Mouse (Mus musculus): Measurements from ENCODE around the gene Sept6.
"Not testable (repeated sequence)": the region's sequence is repeated elsewhere in the genome, so short reads cannot be mapped to it uniquely, and the experiment has no call there.

The Sept6 gene

DNA sequence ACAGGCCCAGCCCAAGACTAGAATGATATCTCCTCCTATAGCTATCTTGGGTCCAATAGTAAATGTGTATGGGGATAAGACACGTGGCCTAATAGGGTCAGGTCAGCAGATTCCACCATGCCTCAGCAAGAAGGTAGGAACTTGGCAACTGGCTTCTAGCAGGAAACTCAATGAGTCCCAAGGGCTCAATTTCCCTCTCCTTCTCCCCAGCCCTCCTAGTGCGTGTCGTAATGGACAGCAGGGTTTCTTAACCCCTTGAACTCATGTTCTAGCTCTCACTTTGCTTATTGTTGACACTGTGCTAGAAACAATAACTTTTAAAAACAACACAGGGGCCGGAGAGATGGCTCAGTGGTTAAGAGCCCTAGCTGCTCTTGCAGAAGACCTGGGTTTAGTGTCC lies 22.1 kb downstream of the Sept6 start:
- DNase-seq: no peak

DNA sequence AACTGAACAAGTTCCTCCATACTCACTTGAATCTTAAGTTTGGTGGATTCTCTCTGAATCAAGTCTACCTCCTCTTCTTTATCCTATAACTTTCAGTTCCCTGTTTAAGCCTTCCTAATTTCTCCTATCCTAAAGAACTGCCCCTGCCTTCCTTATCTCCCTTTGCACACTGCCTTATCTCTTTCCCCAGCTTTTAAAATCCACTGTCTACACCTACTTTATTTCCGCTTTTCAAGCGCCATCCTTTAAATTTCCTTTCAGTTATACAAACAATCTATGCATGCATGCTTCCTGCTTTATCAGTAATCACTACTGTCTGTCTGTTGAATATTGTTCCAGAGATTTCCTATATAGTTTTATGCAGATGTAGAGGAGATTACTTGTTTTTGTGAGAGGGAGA lies 34.9 kb downstream of the Sept6 start:
- DNase-seq: no peak

DNA sequence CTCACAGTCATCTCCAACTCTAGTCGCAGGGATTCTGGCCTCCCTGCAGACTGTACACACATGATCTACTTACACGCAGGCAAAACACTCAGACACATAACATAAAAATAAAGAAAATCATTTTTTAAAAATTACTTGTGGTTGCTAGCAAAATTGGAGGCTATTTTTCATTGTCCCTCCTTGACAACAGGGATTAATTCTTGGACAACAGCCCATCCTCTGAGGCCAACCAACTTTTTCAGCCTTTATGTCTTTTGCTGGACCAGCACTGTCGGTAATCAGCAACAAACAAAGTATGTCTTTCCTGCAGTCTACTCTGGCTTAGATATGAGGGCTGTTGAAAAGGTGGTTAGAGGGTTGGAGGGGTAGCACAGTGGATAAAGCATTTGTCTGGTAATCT lies 50.5 kb downstream of the Sept6 start:
- no peak for DNase-seq

DNA sequence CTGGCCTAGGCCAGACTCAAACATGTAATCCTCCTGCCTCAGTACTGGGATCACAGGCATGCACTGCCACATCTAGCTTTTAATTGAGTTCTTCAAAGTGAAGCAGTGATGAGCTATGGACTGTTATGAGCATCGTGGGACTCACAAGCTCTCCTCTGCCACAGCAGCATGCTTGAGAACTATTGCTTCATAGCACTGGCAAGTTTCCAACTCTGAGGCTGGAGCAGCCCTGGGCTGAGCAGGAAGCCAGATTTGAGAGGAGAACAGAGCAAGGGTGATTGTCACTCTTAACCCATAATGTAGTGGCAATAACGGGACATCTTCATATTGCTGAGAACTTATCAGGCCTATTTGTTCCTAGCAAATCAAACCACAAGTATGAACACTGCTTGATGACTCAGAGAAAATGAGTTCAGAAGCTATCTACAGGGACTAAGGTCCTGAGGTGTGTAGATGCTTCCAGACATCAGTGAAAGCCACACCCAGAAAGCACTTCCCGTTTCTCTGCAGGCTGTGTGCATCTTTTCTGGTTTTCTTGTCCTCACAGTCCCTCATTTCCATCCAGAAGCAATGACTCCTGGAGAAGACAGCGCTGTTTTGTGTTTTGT lies 51.7 kb downstream of the Sept6 start:
- DNase-seq: peak; percentile 24

DNA sequence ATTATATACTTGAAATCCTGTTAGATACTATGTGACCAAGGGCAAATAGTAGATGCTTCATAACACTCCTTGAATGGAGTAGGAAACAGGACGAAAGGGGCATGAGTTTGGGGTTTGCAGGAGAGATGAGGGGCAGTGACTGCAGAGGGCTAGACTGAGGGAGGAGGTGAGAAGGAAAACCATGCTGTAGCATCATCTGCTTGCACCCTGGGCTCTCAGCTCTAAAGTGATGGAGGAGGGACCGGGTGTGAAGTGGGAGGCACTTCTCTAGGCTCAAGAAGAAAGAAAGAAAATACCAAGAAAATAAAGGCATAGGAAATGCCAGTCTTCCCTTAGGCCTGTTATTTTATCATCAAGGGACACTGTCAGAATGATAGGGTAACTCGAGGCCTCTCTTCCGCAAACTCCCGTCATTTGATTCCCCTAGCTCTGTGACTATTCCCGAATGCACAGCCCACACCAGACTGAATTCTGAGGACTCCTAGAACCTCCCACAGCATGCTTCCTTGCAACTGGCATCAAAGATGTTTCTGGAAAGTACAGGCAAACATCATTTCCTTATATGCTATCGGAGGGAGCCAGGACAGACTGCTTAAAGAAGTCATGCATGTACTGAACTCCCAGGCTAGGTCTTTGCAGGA lies 56.1 kb downstream of the Sept6 start:
- DNase-seq: peak; percentile 26

DNA sequence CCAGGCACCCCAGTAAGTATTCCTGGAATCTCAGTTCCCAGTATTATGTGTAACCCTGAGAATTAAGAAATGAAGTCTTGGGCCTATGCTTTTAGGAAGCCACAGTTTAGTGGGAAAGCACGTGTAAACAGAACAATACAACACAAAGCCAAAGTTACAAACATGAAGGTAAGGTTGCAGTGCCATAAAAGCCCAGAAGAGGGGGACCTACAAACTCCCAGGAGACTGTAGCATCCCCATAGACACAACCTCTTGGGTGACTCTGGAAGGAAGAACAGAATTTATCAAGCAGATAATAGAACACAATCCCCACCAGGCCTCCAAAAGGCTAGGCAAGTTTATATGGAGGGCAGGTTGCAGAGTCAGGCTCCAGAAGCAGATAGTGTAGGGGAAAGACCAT lies 61.0 kb downstream of the Sept6 start:
- DNase-seq: no peak

DNA sequence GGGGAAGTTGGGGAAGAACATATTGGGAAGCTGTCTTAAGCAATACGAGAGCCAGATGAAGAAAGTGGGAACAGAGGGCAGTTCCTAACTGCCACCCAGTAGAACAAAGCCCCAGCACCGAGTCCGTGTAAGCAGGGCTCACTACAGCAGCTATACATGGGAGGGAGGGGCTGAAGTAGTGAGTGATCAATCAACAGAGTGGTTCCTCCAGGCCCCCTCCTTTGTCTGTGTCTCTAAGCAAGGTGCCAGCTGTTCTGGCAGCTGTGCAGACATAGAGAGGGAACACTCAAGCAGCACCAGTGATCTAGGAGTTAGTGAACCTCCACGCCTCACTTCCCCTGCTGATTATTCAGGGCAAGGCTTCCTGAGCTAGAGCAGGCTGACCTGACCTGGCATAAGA lies 61.9 kb downstream of the Sept6 start:
- no peak for DNase-seq

DNA sequence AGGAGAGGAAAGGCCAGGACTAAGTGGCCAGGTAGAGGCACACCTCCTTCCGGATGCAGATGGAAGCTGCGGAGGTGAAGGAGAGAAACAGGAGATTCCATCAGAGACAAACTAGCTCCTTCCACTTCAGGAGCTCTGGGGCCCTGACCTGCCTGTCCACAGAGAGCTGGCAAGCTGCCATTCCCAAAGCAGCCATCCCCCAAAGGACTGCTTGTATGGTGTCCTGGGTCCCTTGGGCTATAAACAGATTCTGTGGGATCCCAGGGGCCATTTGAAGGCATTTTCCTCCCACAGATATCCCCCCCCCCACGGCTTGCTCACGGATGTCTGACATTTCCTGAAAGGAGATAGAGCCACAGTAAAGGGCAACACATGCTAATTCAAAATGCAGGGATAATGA lies 62.8 kb downstream of the Sept6 start:
- DNase-seq: no peak

DNA sequence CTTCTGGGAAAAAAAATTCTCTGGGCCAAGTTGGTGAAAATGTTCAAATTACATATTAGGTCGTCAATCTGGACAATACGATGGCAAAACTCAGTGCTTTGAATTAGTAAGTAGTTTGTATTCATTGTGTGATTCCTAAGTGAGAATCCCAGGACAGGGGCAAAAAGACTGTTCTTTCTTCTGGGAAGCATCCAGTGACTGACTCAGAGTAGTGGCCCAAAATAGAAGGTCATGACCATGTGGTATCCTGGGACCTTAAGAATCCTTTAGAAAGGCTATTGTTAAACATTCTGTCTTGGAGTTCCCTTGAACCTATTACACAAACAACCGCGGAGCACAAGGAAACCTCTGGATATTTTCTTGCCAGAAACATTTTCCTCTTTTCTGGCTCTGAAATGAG lies 70.2 kb downstream of the Sept6 start:
- no peak for DNase-seq

DNA sequence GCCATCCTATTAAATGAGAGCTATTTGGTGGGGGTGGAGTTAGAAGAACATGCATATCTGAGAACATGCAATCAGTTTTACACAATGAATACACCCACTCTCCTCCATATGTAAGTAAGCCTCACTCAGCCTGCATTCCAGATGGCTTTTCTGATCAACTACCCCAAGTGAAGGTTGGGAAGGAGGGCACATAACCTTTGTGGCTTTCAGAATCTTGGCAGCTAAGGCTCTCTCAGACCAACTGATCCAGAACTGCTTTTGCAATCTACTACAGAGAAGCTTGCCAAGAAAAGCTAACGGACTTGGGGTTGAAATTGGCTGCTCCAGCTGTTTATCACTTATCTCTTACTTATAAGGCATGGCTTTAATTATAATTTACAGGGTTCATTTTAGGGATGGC lies 73.8 kb downstream of the Sept6 start:
- no peak for DNase-seq

DNA sequence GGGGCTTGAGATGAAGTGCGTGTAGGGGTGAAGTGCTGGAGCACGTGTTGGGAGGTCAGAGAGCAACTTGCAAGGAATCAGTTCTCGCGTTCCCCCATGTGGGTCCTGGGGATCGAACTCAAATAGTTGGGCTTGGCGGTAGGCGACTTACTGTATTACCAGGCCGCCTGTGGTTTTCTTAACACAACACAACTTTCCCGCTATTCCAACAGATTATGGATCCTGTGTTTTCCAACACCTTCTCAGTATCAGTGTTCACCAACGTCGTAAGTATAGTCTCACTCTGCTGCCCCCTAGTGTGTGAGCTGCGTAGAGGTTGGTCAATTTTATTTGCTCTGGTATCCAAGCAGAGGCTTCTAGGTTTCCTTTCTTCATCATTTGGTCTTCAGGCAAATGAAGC lies 80.3 kb downstream of the Sept6 start:
- peak; percentile 10 for DNase-seq

DNA sequence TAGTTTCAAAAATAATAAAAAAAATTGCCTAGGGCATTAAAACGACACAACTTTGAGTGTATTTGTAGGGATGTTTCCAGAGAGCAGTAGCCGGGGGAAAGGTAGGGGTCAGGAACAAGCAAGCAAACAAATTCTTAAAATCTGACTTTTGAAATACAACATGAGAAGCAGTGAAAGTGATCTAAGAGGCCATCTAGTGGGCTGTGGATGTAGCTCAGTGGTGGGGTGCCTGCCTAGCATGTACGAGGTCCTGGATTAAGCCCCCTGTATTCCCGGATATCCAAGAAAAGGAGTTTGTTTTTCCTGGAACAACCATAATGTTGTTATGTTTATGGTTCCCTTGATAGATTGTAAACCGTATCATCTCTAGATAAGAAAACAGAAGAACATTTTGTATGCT lies 85.1 kb downstream of the Sept6 start:
- no peak for DNase-seq

DNA sequence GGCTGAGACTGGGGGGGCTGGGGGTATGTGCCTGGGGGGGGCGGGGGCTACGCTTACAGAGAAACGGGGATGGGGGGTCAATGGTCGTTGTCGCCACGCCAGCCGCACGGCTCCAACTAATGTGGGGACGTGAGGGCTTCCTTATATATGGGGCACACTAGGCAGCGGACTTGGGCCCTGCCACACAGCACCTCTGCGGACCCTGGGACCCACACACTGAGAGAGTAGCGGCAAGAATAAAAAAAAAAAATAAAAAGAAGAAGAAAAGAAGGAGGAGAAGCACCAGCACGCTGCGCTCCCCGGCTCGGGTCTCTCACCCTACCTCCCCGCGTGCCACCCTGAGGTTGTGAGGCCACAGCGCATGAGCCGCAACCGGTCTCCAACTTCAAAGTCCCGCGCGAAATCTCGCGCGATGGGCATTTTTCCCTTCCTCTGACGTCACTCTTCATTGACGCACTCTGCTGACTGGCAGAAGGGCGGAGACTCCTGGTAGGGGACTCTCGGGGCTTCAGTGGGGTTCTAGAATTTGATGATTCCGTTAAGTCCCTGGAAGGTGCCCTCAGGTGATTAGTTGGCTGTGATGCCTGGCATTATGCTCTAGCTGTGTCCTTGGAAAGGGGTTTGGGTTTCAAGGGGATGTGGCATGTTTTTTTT lies 88.4 kb downstream of the Sept6 start:
- peak; percentile 92 for DNase-seq

DNA sequence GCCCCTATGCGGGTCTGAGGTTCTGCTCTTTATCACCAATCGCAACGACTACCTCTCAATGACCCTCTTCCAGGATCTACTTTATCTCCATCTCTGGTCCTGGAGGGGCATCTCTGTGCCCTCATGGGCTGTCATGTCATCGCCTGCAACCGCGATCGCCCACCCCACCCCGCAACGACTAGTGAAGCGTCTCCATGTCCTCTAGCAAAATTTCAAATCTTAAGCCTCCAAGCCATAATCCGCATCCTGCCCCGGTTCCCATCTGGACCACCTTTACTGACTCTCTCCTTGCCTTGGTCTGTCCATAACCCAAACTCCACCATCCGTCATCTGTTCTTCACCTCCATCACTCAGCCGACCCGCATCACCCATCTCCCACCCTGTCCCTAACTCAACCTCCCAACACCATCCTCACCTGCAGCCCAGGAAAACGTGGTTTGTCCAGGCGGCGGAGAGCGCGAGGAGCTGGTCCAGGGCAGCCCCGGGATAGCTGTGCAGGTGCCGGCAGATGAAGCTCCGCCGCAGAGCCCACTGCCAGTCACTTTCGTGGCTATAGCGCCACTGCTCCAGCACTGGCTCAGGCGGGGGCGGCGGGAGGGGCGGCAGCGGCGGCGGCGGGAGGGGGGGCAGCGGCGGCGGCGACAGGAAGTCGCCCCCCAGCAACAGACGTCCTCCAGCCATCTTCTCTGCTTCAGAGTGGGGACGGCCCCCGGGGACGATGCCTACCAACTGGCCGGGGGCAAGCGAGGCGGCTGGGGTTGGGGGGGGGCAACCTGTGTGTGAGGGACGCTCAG lies 89.1 kb downstream of the Sept6 start, which contains the start of gene Nkrf:
Nkrf (minus strand) TSS at position 579 of the 794 bp plus-strand sequence.
- DNase-seq: peak; percentile 43

DNA sequence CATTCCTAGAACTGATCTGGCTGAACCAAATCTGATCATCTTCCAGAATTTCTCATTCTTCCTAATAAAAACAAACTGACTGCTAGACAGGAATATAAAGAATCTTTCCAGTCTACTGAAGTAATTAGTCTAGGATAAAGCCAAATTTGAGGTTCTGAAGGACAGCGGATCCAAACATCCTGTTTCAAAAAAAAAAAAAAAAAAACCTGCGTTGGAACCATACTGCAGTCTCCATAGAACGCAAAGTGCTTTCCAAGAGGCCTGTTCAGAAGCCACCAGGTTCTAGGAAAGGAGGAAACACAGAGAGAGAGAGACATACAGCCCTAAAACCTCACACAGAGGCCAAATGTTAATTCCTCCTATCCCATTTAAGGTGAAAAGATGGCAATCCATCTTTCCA lies 89.9 kb downstream of the Sept6 start:
- DNase-seq: no peak

DNA sequence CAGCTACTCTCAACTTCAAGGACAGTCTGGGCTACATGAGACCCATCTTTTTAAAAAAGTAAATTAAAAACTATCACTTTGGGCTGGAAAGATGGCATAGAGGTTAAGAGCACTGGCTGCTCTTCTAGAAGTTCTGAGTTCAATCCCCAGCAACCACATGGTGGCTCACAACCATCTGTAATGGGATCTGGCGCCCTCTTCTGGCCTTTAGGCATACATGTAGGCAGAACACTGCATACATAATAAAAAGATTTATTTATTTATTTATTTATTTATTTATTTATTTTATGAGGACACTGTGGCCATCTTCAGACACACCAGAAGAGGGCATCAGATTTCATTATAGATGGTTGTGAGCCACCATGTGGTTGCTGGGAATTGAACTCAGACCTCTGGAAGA lies 92.7 kb downstream of the Sept6 start:
- not testable (repeated sequence) for DNase-seq

DNA sequence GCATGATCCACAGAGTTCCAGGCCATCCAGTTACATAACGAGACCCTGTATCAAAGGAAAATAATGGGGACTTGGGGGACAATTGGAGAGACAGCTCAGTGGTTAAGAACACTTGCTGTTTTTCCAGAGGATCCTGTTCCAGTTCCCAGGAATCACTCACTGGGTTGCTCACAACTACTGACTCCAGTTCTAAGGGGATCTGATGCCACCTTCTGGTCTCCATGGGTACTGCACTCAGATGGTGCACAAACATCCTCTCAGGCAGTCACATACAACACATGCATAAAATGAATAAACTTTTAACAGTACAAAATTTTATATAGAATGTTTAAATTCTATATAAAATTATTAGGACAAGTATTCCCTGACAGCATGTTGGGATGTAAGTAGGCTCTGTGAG lies 106.9 kb downstream of the Sept6 start:
- DNase-seq: no peak

DNA sequence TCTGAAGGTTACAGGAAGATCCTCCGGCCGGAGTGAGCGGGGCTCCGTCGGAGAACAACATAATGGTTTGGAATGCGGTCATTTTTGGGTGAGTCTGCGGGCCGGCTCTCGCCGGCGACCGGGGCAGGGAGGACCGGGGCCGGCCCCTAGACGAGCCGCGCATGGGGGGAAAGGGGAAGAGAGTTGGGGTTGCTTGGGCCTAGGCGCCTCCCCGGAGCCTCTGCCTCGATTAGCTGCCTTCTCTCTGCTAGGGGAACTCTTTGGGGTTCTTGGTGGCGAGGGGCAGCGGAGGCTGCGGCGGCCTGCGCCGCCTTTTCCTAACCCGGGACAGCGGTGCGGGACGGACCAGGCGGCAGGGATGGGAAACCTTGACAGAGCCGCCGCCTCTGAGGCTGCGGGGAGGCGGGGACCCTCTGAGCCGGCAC lies 116.9 kb downstream of the Sept6 start:
- DNase-seq: no peak

DNA sequence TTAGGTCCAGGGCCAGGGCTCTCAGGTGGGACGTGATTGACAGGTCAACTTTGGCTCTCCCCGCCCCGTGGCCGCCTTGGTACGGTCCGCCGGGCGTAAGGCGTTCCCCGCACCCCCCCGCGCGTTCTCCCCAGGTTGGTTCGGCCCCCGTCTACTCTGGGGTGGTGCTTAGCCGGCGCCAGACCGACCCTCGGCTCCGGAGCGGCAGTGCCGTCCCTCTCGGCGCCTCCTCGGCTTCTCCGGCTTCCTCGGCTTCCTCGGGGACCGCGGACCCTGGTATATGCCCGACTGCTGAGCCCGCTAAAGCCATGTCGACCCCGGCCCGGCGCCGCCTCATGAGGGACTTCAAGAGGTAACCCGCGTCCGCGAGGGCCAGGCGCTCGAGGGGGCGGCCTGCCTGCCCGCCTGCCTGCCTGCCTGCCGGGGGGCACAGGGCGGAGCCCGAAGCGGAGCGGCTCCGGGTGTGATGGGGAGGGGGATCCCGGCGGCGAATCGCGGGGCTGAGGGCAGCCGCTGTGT lies 117.4 kb downstream of the Sept6 start:
- DNase-seq: peak; percentile 84

DNA sequence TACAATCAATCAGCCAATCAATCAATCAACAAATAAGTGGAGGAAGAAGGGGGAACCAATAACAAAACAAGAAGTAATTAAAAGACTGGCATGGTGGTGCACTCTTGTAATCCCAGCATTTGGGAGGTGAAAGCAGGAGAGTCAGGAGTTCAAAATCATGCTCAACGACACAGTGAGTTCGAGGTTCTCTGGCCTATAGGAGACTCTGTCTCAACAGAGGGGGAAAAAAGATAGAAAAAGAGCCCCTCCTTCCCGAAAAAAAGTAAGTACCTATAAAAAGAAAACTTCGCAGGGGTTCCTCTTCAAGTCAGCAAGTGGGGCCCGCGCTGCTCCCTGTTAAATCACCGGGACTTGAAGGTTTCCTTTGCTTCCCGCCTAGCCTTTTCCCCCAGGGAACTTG lies 117.8 kb downstream of the Sept6 start, which contains the start of the genes Ube2a and C330007P06Rik:
Ube2a (plus strand) TSS at position 136 of the 400 bp plus-strand sequence.
C330007P06Rik (minus strand) TSS at position 347 of the 400 bp plus-strand sequence.
- no peak for DNase-seq

DNA sequence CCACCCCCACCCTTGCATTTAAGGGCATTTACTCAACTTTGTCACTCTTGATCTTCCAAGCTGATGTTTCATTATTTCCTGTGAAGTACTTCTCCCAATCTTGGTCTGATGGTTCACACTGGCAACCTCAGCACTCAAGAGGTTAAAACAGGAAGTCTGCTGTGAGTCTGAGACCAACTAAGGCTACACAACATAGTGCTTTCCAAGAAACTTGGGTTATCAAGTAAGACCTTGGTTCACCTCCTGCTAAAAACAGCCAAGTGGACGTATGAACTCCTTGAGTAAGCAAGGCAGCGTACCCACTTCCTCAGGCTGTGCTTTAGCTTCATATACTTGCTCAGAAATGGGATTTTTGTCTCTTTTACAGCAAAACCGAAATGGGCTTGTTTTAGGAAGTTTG lies 121.2 kb downstream of the Sept6 start:
- DNase-seq: no peak

DNA sequence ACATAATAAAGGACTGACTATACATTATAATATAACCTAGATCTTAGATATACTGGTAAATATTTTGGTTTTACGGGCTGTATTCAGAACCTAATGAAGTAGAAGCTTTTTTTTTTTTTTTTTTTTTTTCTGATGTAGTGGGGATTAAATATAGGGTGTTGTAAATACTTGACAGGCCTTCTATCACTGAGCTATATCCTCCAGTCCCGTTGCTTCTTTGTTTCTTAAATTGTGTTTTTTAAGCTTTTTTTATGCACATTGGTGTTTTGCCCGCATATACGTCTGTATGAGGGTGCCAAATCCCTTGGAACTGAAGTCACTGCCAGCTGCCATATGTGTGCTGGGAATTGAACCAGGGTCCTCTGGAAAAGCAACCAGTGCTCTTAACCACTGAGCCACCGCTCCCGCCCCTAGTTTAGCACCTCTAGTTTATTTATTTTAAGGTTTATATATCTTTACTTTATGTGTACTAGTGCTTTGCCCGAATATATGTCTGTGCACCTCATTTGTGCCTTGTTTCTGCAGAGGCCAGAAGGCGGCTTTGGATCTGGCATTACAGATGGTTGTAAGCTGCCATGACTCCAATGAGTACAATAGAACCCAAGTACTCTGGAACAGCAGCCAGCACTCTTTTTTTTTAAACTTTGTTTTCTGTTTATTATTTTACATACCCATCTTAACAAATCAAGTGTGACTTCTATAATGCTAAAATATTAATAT lies 126.8 kb downstream of the Sept6 start:
- DNase-seq: no peak
